Mouse (Mus musculus) liver, postnatal 0 days (tissue): ENCODE measurements around the gene Khk. TPM values are rescaled to one million over a fixed set of nuclear protein-coding genes. Genes with fewer than 3 reads are reported as not detected.

Source experiments
- ATAC-seq: fragments of 200-750 bp; cut with Nextera tagmentation; 2 replicates; pipeline ENCODE4 v1.8.0; 2017; ENCODE audit warnings: mild to moderate bottlenecking, moderate library complexity
- DNase-seq: peaks from one replicate; pipeline ENCODE4 v3.0.0-alpha.2; 2016
- H3K27ac ChIP-seq: fragments of 300-500 bp; sonication (generic); 2 replicates; pipeline ENCODE4 v1.5.1; 2014; ENCODE audit warnings: antibody characterized with exemption, moderate library complexity, mild to moderate bottlenecking, low read depth
- H3K27me3 ChIP-seq: fragments of 300-500 bp; sonication (generic); 2 replicates; pipeline ENCODE4 v1.6.1; 2014; ENCODE audit warnings: low read length, control low read depth, mixed read lengths; ENCODE audit not compliant: insufficient read depth
- H3K36me3 ChIP-seq: fragments of 300-500 bp; sonication (generic); replicated peaks from 2 replicates; pipeline ENCODE4 v1.6.1; 2014; ENCODE audit warnings: mild to moderate bottlenecking, control low read depth, low read length, moderate library complexity, mixed read lengths; ENCODE audit not compliant: insufficient read depth
- H3K4me1 ChIP-seq: fragments of 300-500 bp; sonication (generic); 2 replicates; pipeline ENCODE4 v1.6.1; 2014; ENCODE audit warnings: antibody characterized with exemption, mild to moderate bottlenecking, control low read depth; ENCODE audit not compliant: insufficient read depth
- H3K4me2 ChIP-seq: fragments of 300-500 bp; sonication (generic); 2 replicates; pipeline ENCODE4 v1.6.1; 2014; ENCODE audit warnings: low read depth, mild to moderate bottlenecking, low read length, moderate library complexity, mixed read lengths
- H3K4me3 ChIP-seq: fragments of 300-500 bp; sonication (generic); 2 replicates; pipeline ENCODE4 v1.5.1; 2014; ENCODE audit warnings: low read depth, low read length
- H3K9ac ChIP-seq: fragments of 300-500 bp; sonication (generic); replicated peaks from 2 replicates; pipeline ENCODE4 v1.6.1; 2014; ENCODE audit warnings: mild to moderate bottlenecking, moderate library complexity
- H3K9me3 ChIP-seq: fragments of 300-500 bp; sonication (generic); 2 replicates; pipeline ENCODE4 v1.6.1; 2016; ENCODE audit warnings: mild to moderate bottlenecking, control low read depth, low read length, mixed read lengths
- CTCF ChIP-seq: sonication (generic); IDR thresholded peaks from 2 replicates; pipeline ENCODE4 v1.5.1; 2016; ENCODE audit warnings: antibody characterized with exemption, low read depth
- EP300 ChIP-seq: IDR thresholded peaks from 2 replicates; pipeline ENCODE4 v1.6.1; 2016; ENCODE audit warnings: antibody characterized with exemption, low read depth, mild to moderate bottlenecking
- WGBS: fragments of 180-500 bp; shearing (Covaris S2); extraction: QIAGEN DNeasy Blood & Tissue Kit; methylation state at CpG from one replicate; pipeline ENCODE4 v1.1.7; 2014; ENCODE audit not compliant: insufficient replicate concordance; 5-methylcytosine and 5-hydroxymethylcytosine counted together
- polyA plus RNA-seq: library from polyadenylated mRNA; unstranded; fragments of >200 nt; fragmentation: Nextera tagmentation; extraction: Ambion mirVana; gene quantifications from 2 replicates; pipeline ENCODE4 v1.2.1, GENCODE M21; 2015

The Khk gene
- polyA plus RNA-seq, 1 experiment from 2014 or later = 56.9 TPM

GRCm38 (mm10) chr5:30915974-30916433 is 5.2 kb upstream of the Khk start:
- peaks cover 63% of the 10 kb centered on the region for H3K4me1 ChIP-seq
- 0% methylated on average over 7 of the region's 7 CpGs for WGBS
- peak overlapping the region; percentile 69 for H3K4me2 ChIP-seq
- H3K27ac ChIP-seq = peak overlapping the region; percentile 83
- peak overlapping the region; percentile 48; the same call in 1 of the 2 replicates for H3K4me3 ChIP-seq
- DNase-seq (peak; percentile 79), ATAC-seq (peak; percentile 80)
- H3K9ac ChIP-seq = no peak overlapping the region
- H3K27me3 ChIP-seq = no peaks in the 10 kb centered on the region
- H3K36me3 ChIP-seq = peaks cover 11% of the 10 kb centered on the region
- TF ChIP-seq CTCF (peak; percentile 77), EP300 (peak; percentile 73)
- no peaks in the 10 kb centered on the region for H3K9me3 ChIP-seq

GRCm38 (mm10) chr5:30916841-30917240 is 4.4 kb upstream of the Khk start:
- Histone ChIP-seq H3K27me3 (no peaks in the 10 kb centered on the region), H3K4me2 (no peak overlapping the region), H3K9me3 (no peaks in the 10 kb centered on the region), H3K27ac (peak overlapping the region; percentile 68), H3K4me3 (no peak overlapping the region), H3K36me3 (peaks cover 11% of the 10 kb centered on the region), H3K9ac (no peak overlapping the region), H3K4me1 (peaks cover 62% of the 10 kb centered on the region)
- DNase-seq (peak; percentile 14), ATAC-seq (no peak)
- 88% methylated on average over 9 of the region's 9 CpGs for WGBS
- no peak for TF ChIP-seq EP300
- no peak for TF ChIP-seq CTCF

DNA sequence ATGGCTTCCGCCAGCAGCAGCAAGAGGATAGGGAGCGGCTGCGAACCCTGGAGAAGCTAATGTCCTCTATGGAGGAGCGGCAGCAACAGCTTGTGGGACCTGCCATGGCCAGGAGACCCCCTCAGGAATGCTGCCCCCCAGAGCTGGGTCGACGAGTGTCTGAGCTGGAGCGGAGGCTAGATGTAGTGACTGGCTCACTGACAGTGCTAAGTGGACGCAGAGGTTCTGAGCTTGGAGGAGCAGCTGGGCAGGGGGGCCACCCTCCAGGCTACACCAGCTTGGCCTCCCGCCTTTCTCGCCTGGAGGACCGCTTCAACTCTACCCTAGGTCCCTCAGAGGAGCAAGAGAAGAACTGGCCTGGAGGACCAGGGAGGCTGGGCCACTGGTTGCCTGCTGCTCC is 3.9 kb upstream of the Khk start:
- H3K4me1 ChIP-seq = peaks cover 61% of the 10 kb centered on the region
- no peak overlapping the region for H3K4me3 ChIP-seq
- whole genome bisulfite sequencing = 82% methylated on average over 11 of the region's 11 CpGs
- no peaks in the 10 kb centered on the region for H3K9me3 ChIP-seq
- no peak overlapping the region for H3K9ac ChIP-seq
- no peak overlapping the region for H3K4me2 ChIP-seq
- peak overlapping the region; percentile 68 for H3K27ac ChIP-seq
- H3K27me3 ChIP-seq = no peaks in the 10 kb centered on the region
- no peak for TF ChIP-seq EP300
- TF ChIP-seq CTCF = no peak
- ATAC-seq (no peak), DNase-seq (no peak)
- H3K36me3 ChIP-seq = peaks cover 11% of the 10 kb centered on the region

DNA sequence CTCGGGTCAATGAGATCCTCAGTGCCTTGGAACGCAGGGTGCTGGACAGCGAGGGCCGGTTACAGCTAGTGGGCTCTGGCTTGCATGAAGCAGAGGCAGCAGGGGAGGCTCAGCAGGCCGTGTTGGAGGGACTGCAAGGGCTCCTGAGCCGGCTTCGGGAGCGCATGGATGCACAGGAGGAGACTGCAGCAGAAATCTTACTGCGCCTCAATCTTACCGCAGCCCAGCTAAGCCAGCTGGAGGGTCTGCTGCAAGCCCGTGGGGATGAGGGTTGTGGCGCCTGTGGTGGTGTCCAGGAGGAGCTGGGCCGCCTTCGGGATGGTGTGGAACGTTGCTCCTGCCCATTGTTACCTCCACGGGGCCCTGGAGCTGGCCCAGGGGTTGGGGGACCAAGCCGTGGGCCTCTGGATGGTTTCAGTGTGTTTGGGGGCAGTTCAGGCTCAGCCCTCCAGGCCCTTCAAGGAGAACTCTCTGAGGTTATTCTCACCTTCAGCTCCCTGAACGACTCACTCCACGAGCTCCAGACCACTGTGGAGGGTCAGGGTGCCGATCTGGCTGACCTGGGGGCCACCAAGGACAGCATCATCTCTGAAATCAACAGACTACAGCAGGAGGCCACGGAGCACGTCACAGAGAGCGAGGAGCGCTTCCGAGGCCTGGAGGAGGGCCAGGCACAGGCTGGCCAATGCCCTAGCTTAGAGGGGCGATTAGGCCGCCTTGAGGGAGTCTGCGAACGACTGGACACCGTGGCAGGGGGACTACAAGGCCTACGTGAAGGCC is 3.1 kb upstream of the Khk start:
- H3K36me3 ChIP-seq = peaks cover 11% of the 10 kb centered on the region
- no peaks in the 10 kb centered on the region for H3K9me3 ChIP-seq
- DNase-seq (no peak), ATAC-seq (no peak)
- H3K4me3 ChIP-seq = no peak overlapping the region
- no peak overlapping the region for H3K9ac ChIP-seq
- H3K27me3 ChIP-seq = no peaks in the 10 kb centered on the region
- TF ChIP-seq CTCF = no peak
- no peak for TF ChIP-seq EP300
- H3K4me1 ChIP-seq = peaks cover 60% of the 10 kb centered on the region
- WGBS = 85% methylated on average over 31 of the region's 31 CpGs
- H3K4me2 ChIP-seq = no peak overlapping the region
- H3K27ac ChIP-seq = no peak overlapping the region

DNA sequence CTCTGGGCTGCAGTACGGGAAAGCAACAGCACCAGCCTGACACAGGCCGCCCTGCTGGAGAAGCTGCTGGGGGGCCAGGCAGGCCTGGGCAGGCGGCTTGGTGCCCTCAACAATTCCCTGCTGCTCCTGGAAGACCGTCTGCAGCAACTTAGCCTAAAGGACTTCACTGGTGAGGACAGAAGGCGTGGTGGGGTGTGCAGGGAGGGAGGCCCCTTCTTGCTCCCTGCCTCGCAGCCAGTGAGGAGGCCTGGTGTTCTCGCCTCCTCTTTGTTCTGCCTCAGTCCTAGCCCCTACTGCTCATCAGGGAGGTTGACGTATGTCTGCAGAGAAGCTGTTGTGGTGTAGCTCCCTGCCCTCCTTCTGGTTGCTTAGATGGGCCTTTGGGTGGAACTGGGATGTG is 2.5 kb upstream of the Khk start:
- Histone ChIP-seq H3K9ac (no peak overlapping the region), H3K4me2 (no peak overlapping the region), H3K36me3 (peaks cover 11% of the 10 kb centered on the region), H3K27ac (no peak overlapping the region), H3K9me3 (no peaks in the 10 kb centered on the region), H3K27me3 (no peaks in the 10 kb centered on the region), H3K4me3 (no peak overlapping the region), H3K4me1 (peaks cover 60% of the 10 kb centered on the region)
- DNase-seq = no peak
- ATAC-seq = no peak
- TF ChIP-seq EP300 (no peak), CTCF (no peak)
- 78% methylated on average over 8 of the region's 8 CpGs for WGBS

- TF ChIP-seq CTCF (no peak), EP300 (no peak)
- DNase-seq (no peak), ATAC-seq (no peak)
- H3K4me3 ChIP-seq = no peak overlapping the region
- H3K4me1 ChIP-seq = peaks cover 47% of the 10 kb centered on the region
- H3K36me3 ChIP-seq = peaks cover 11% of the 10 kb centered on the region
- H3K9me3 ChIP-seq = no peaks in the 10 kb centered on the region
- H3K27me3 ChIP-seq = no peaks in the 10 kb centered on the region
- H3K9ac ChIP-seq = no peak overlapping the region
- H3K4me2 ChIP-seq = peak overlapping the region; percentile 92; the same call in 1 of the 2 replicates
- H3K27ac ChIP-seq = peak overlapping the region; percentile 88; the same call in 1 of the 2 replicates
- WGBS = 71% methylated on average over 11 of the region's 11 CpGs
Measured at GRCm38 (mm10) chr5:30919831-30920614, 1.2 kb upstream of the Khk start.
